Mouse (Mus musculus): Measurements from ENCODE around the gene Lrrfip2. TPM values are rescaled to one million over a fixed set of nuclear protein-coding genes. Genes with fewer than 3 reads are reported as not detected.

Lrrfip2 gene
- polyA plus RNA-seq, 1 experiment from 2014 or later = 40.3 TPM

DNA sequence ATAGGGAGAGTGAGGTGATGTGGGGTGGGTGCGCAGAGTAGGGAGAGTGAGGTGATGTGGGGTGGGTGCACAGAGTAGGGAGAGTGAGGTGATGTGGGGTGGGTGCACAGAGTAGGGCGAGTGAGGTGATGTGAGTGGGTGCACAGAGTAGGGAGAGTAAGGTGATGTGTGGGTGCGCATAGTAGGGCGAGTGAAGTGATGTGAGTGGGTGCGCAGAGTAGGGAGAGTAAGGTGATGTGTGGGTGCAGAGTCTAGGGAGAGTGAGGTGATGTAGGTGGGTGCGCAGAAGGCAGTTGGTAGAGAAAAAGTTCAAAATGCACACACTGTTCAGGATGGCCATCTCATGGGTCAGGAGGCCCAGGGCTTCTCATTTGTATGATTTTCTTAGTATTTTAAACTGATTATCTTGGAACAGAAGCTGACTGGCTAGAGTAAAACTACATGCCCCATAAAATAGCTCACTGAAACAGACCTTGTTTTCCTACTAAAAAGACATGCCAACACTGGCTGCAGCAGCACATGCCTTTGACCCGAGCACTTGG lies 91.8 kb downstream of the Lrrfip2 start:
- Histone ChIP-seq H3K9me3 (ENCODE audit: control insufficient read depth, low read length) (no peaks in the 10 kb centered on the region), H3K27me3 (replicated peaks; ENCODE audit: control insufficient read depth, insufficient read depth, low read length) (no peaks in the 10 kb centered on the region), H3K36me3 (ENCODE audit: control insufficient read depth, insufficient read depth, low read length) (peaks cover 2% of the 10 kb centered on the region; the same call in 1 of the 2 replicates), H3K27ac (ENCODE audit: low read depth, low read length) (no peak overlapping the region), H3K4me3 (ENCODE audit: low read depth, low read length) (no peak overlapping the region), H3K4me1 (replicated peaks; ENCODE audit: control insufficient read depth, insufficient read depth, low read length) (0 out of 2 replicates have a peak, but pooled peaks cover 4% of the 10 kb centered on the region), H3K9ac (ENCODE audit: low read depth, low read length) (no peak overlapping the region), H3K4me2 (no peak overlapping the region)
- WGBS = 90% methylated on average over 7 of the region's 7 CpGs
- no peak for DNase-seq (ENCODE audit: low spot score)
- ATAC-seq (replicated peaks; ENCODE audit: low FRiP score) = no peak

DNA sequence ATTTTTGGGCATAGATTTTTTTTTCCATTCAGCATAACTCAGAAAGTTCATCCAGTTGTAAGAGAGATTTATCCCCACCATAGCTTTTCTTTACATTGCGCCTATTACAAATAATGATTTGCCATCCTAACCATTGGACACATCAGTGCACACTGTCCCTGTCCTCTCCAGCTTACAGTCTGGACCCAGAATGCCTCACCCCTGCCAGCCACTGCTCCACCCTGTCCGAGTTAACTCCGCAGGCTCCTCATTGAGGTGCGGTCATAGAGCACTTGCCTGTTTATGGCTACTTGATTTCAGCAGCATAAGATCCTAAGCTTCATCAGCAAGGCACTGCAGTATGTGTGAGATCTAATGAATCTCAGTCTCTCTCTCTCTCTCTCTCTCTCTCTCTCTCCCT lies 93.0 kb downstream of the Lrrfip2 start:
- 89% methylated on average over 4 of the region's 4 CpGs for WGBS
- 0 out of 2 replicates have a peak, but pooled peaks cover 4% of the 10 kb centered on the region for H3K4me1 ChIP-seq (replicated peaks; ENCODE audit: control insufficient read depth, insufficient read depth, low read length)
- H3K4me3 ChIP-seq (ENCODE audit: low read depth, low read length) = no peak overlapping the region
- ATAC-seq (replicated peaks; ENCODE audit: low FRiP score) (no peak; the same call in 1 of the 2 replicates), DNase-seq (ENCODE audit: low spot score) (no peak)
- H3K9ac ChIP-seq (ENCODE audit: low read depth, low read length) = no peak overlapping the region
- H3K27me3 ChIP-seq (replicated peaks; ENCODE audit: control insufficient read depth, insufficient read depth, low read length) = no peaks in the 10 kb centered on the region
- no peak overlapping the region for H3K27ac ChIP-seq (ENCODE audit: low read depth, low read length)
- no peak overlapping the region for H3K4me2 ChIP-seq
- peaks cover 5% of the 10 kb centered on the region; the same call in 1 of the 2 replicates for H3K36me3 ChIP-seq (ENCODE audit: control insufficient read depth, insufficient read depth, low read length)
- H3K9me3 ChIP-seq (ENCODE audit: control insufficient read depth, low read length) = no peaks in the 10 kb centered on the region

DNA sequence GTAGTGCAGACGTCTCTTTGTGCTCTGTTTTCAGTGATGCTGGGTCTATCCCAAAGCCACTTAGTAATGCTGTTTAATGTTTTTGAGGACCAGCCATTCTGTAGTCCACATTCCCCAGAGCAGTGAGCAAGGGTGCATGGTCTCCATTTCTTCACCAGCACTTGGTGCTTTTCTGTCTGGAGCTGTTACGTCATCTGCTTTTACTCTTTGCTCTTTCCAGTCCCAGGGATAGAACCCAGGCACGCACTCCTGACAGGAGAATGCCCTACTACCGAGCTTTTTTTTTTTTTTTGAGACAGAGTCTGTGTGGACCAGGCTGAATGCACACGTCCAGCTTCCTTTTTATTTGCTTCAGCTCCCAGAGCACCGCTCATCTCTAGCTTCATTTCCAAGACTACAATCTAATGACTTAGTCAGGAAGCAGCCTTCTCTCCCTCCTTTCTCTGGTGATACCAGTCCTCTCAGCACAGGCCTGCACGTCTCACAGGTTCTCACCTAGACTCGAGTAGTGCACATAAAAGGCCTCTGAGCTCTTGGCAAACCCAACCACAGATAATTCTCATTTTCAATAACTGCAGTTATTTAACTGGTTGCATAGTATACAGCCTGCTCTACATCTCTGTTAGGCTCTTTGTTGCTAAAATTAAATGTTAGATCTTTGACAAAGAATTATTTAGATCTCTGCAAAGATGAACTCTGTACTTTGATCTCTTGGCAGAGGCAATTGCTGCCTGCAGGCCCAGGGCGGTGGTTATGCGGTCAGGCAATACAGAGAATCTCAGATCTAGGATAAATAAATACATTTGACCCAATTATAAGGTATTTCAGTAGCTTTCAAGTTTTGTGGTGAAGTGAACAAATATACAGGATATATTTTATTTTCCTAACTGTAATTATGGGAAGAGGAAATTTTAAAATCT lies 94.0 kb downstream of the Lrrfip2 start:
- Histone ChIP-seq H3K9me3 (ENCODE audit: control insufficient read depth, low read length) (no peaks in the 10 kb centered on the region), H3K4me1 (replicated peaks; ENCODE audit: control insufficient read depth, insufficient read depth, low read length) (0 out of 2 replicates have a peak, but pooled peaks cover 4% of the 10 kb centered on the region), H3K4me3 (ENCODE audit: low read depth, low read length) (no peak overlapping the region), H3K36me3 (ENCODE audit: control insufficient read depth, insufficient read depth, low read length) (peaks cover 5% of the 10 kb centered on the region; the same call in 1 of the 2 replicates), H3K27ac (ENCODE audit: low read depth, low read length) (no peak overlapping the region), H3K27me3 (replicated peaks; ENCODE audit: control insufficient read depth, insufficient read depth, low read length) (no peaks in the 10 kb centered on the region), H3K4me2 (no peak overlapping the region), H3K9ac (ENCODE audit: low read depth, low read length) (no peak overlapping the region)
- WGBS = 73% methylated on average over 10 of the region's 10 CpGs
- no peak for DNase-seq (ENCODE audit: low spot score)
- ATAC-seq (replicated peaks; ENCODE audit: low FRiP score) = no peak

DNA sequence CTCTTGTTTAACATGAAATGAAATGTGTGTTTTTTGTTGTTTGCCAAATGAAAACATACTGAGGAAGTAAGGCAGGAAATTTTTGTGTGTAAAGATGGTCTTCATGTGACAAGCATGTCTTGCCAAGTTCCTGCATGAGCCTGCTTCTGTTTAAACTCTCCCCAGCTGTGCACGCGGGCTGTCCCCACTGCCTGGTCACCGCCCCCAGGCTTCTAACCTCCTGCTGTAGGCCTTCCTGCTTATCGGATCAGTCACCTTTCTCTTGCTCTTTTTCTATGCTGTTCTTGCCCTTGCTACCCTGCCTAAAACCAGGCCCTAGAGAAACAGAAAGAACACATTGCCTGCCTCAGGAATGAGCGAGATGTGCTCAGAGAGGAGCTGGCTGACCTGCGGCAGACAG lies 96.1 kb downstream of the Lrrfip2 start:
- no peaks in the 10 kb centered on the region for H3K27me3 ChIP-seq (replicated peaks; ENCODE audit: control insufficient read depth, insufficient read depth, low read length)
- 67% methylated on average over 6 of the region's 6 CpGs for WGBS
- H3K4me2 ChIP-seq = no peak overlapping the region
- no peak overlapping the region for H3K27ac ChIP-seq (ENCODE audit: low read depth, low read length)
- H3K36me3 ChIP-seq (ENCODE audit: control insufficient read depth, insufficient read depth, low read length) = peaks cover 5% of the 10 kb centered on the region; the same call in 1 of the 2 replicates
- no peak overlapping the region for H3K9ac ChIP-seq (ENCODE audit: low read depth, low read length)
- no peak overlapping the region for H3K4me3 ChIP-seq (ENCODE audit: low read depth, low read length)
- peak; percentile 39; the same call in 1 of the 2 replicates for ATAC-seq (replicated peaks; ENCODE audit: low FRiP score)
- H3K9me3 ChIP-seq (ENCODE audit: control insufficient read depth, low read length) = no peaks in the 10 kb centered on the region
- 0 out of 2 replicates have a peak, but pooled peaks cover 4% of the 10 kb centered on the region for H3K4me1 ChIP-seq (replicated peaks; ENCODE audit: control insufficient read depth, insufficient read depth, low read length)
- DNase-seq (ENCODE audit: low spot score) = no peak

DNA sequence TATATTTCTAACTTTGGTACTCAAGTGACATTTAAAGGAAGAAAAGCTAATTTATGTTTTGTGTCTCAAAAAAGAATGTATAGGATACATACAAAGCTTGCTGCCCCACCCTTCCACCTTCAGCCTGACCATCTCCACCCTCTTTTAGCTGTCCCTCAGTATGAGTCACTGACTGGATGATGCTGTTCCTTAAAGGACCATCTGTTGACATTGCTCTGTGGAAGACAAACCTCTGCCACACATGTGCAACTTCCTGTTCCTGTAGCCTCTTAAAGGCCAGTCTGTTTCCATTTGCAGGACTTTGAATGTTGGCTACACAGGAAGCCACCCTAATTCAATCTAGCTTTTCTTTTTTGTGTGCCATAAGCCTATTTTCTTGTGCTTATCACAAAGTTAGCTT lies 99.0 kb downstream of the Lrrfip2 start:
- Histone ChIP-seq H3K4me1 (replicated peaks; ENCODE audit: control insufficient read depth, insufficient read depth, low read length) (0 out of 2 replicates have a peak, but pooled peaks cover 4% of the 10 kb centered on the region), H3K27me3 (replicated peaks; ENCODE audit: control insufficient read depth, insufficient read depth, low read length) (no peaks in the 10 kb centered on the region), H3K36me3 (ENCODE audit: control insufficient read depth, insufficient read depth, low read length) (peaks cover 5% of the 10 kb centered on the region; the same call in 1 of the 2 replicates), H3K27ac (ENCODE audit: low read depth, low read length) (no peak overlapping the region), H3K4me3 (ENCODE audit: low read depth, low read length) (no peak overlapping the region), H3K9ac (ENCODE audit: low read depth, low read length) (no peak overlapping the region), H3K4me2 (no peak overlapping the region), H3K9me3 (ENCODE audit: control insufficient read depth, low read length) (no peaks in the 10 kb centered on the region)
- DNase-seq (ENCODE audit: low spot score) = no peak
- no peak for ATAC-seq (replicated peaks; ENCODE audit: low FRiP score)

DNA sequence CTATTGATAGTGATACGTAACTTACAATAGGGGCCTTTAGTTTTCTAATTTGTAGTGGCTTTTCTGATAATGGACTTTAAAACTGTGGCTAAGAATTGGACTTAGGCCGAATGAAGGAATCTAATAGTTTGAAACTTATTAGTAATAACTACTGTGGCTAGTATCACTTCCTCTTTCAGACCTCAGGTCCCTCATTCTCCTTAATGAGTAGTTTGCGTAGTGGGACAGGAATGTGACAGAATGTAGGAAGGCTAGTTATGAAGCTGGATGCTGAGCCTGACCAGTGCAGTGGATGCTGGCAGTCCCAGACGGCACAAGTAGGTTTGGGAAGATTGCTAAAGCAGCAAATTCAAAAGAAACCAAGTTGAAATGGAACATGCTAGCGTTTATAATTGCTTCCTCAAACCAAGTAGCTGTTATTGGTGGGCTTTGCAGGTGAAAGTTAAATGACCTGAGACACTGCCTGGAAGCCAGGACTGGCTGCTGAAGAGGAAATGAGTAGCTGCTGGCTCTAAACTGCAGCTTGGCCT lies 103.2 kb downstream of the Lrrfip2 start:
- Histone ChIP-seq H3K9ac (ENCODE audit: low read depth, low read length) (no peak overlapping the region), H3K27me3 (replicated peaks; ENCODE audit: control insufficient read depth, insufficient read depth, low read length) (no peaks in the 10 kb centered on the region), H3K27ac (ENCODE audit: low read depth, low read length) (no peak overlapping the region), H3K36me3 (ENCODE audit: control insufficient read depth, insufficient read depth, low read length) (peaks cover 6% of the 10 kb centered on the region; the same call in 1 of the 2 replicates), H3K4me3 (ENCODE audit: low read depth, low read length) (no peak overlapping the region), H3K4me1 (replicated peaks; ENCODE audit: control insufficient read depth, insufficient read depth, low read length) (no peaks in the 10 kb centered on the region), H3K9me3 (ENCODE audit: control insufficient read depth, low read length) (no peaks in the 10 kb centered on the region), H3K4me2 (no peak overlapping the region)
- ATAC-seq (replicated peaks; ENCODE audit: low FRiP score) (no peak), DNase-seq (ENCODE audit: low spot score) (no peak)
- 84% methylated on average over 5 of the region's 5 CpGs for WGBS

DNA sequence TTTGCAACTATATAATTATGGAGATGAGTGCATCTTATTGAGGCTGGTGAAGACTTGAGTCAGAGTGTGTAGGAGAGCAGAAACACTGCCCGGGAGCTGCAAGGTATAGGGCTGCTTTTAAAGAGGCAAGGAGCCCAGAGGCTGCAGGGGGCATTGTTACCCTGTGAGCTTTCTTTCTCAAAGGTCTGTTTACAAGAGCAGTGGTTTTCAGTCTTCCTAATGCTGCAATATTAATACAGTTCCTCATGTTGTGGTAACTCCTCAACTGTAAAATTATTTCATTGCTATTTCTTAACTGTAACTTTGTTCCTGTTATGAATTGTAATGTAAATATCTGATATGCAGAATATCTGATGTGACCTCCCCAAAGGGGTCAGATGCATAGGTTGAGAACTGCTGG lies 104.2 kb downstream of the Lrrfip2 start:
- DNase-seq (ENCODE audit: low spot score) (no peak), ATAC-seq (replicated peaks; ENCODE audit: low FRiP score) (no peak)
- H3K36me3 ChIP-seq (ENCODE audit: control insufficient read depth, insufficient read depth, low read length) = peaks cover 6% of the 10 kb centered on the region; the same call in 1 of the 2 replicates
- no peak overlapping the region for H3K4me2 ChIP-seq
- no peaks in the 10 kb centered on the region for H3K4me1 ChIP-seq (replicated peaks; ENCODE audit: control insufficient read depth, insufficient read depth, low read length)
- H3K27ac ChIP-seq (ENCODE audit: low read depth, low read length) = no peak overlapping the region
- H3K27me3 ChIP-seq (replicated peaks; ENCODE audit: control insufficient read depth, insufficient read depth, low read length) = no peaks in the 10 kb centered on the region
- WGBS = 85% methylated on average over 1 of the region's 1 CpGs
- no peak overlapping the region for H3K4me3 ChIP-seq (ENCODE audit: low read depth, low read length)
- no peak overlapping the region for H3K9ac ChIP-seq (ENCODE audit: low read depth, low read length)
- H3K9me3 ChIP-seq (ENCODE audit: control insufficient read depth, low read length) = no peaks in the 10 kb centered on the region

DNA sequence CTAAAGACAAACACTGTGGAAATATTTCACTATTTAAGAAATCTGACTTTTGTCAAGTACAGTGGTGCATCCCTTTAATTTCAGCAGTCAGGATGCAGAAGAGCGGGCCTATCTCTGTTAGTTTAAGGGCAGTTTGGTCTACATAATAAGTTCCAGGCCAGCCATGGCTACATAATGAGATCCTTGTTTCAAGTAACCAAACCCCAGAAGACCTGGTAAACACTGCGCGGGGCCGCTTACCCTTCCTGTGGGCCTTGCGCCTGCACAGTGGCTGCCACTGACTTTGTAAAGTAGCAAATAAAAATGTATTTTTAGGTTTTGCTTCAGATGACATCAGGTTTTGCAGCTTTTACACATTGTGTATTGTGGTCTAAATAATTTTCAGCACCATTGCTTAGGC lies 106.0 kb downstream of the Lrrfip2 start:
- Histone ChIP-seq H3K4me2 (no peak overlapping the region), H3K9ac (ENCODE audit: low read depth, low read length) (no peak overlapping the region), H3K36me3 (ENCODE audit: control insufficient read depth, insufficient read depth, low read length) (peaks cover 6% of the 10 kb centered on the region), H3K4me1 (replicated peaks; ENCODE audit: control insufficient read depth, insufficient read depth, low read length) (no peaks in the 10 kb centered on the region), H3K4me3 (ENCODE audit: low read depth, low read length) (no peak overlapping the region), H3K27ac (ENCODE audit: low read depth, low read length) (no peak overlapping the region), H3K27me3 (replicated peaks; ENCODE audit: control insufficient read depth, insufficient read depth, low read length) (no peaks in the 10 kb centered on the region), H3K9me3 (ENCODE audit: control insufficient read depth, low read length) (no peaks in the 10 kb centered on the region)
- ATAC-seq (replicated peaks; ENCODE audit: low FRiP score) (no peak), DNase-seq (ENCODE audit: low spot score) (no peak)
- WGBS = 98% methylated on average over 5 of the region's 5 CpGs

Data from liver, embryonic 11.5 days (tissue).